Mouse (Mus musculus) lung, postnatal 0 days (tissue): Measurements from ENCODE around the gene Cdca4. TPM values are rescaled to one million over a fixed set of nuclear protein-coding genes. Genes with fewer than 3 reads are reported as not detected.
A peak's percentile ranks its signal among the peaks of the same experiment; 100 is the strongest.

ENCODE experiments used
- ATAC-seq: fragments of 200-750 bp; cut with Nextera tagmentation; 2 replicates; pipeline ENCODE4 v1.8.0; 2017; ENCODE audit warnings: moderate library complexity
- DNase-seq: peaks from one replicate; pipeline ENCODE4 v3.0.0-alpha.2; 2016; ENCODE audit warnings: low spot score
- H3K27ac ChIP-seq: fragments of 300-500 bp; sonication (generic); 2 replicates; pipeline ENCODE4 v1.5.1; 2014; ENCODE audit warnings: antibody characterized with exemption, mild to moderate bottlenecking, low read length, mixed read lengths
- H3K27me3 ChIP-seq: fragments of 300-500 bp; sonication (generic); replicated peaks from 2 replicates; pipeline ENCODE4 v1.6.1; 2014; ENCODE audit warnings: low read length, mixed read lengths; ENCODE audit not compliant: insufficient read depth
- H3K36me3 ChIP-seq: fragments of 300-500 bp; sonication (generic); 2 replicates; pipeline ENCODE4 v1.6.1; 2014; ENCODE audit warnings: low read length, mixed read lengths; ENCODE audit not compliant: insufficient read depth
- H3K4me1 ChIP-seq: fragments of 300-500 bp; sonication (generic); 2 replicates; pipeline ENCODE4 v1.6.1; 2014; ENCODE audit warnings: antibody characterized with exemption, low read depth, low read length, mixed read lengths; ENCODE audit not compliant: insufficient read depth
- H3K4me2 ChIP-seq: fragments of 300-500 bp; sonication (generic); replicated peaks from 2 replicates; pipeline ENCODE4 v1.6.1; 2014; ENCODE audit warnings: low read depth, mild to moderate bottlenecking, low read length, moderate library complexity, mixed read lengths
- H3K4me3 ChIP-seq: fragments of 300-500 bp; sonication (generic); 2 replicates; pipeline ENCODE4 v1.5.1; 2014; ENCODE audit warnings: low read depth, low read length
- H3K9ac ChIP-seq: fragments of 300-500 bp; sonication (generic); replicated peaks from 2 replicates; pipeline ENCODE4 v1.6.1; 2014; ENCODE audit warnings: low read depth, mild to moderate bottlenecking
- H3K9me3 ChIP-seq: fragments of 300-500 bp; sonication (generic); 2 replicates; pipeline ENCODE4 v1.6.1; 2016; ENCODE audit warnings: low read length, mixed read lengths
- CTCF ChIP-seq: IDR thresholded peaks from 2 replicates; pipeline ENCODE4 v1.5.1; 2016; ENCODE audit warnings: antibody characterized with exemption, mild to moderate bottlenecking
- EP300 ChIP-seq: IDR thresholded peaks from 2 replicates; pipeline ENCODE4 v1.6.1; 2016; ENCODE audit warnings: antibody characterized with exemption, mild to moderate bottlenecking, control low read depth
- WGBS: fragments of 180-500 bp; shearing (Covaris S2); extraction: QIAGEN DNeasy Blood & Tissue Kit; methylation state at CpG from one replicate; pipeline ENCODE4 v1.1.7; 2014; 5-methylcytosine and 5-hydroxymethylcytosine counted together
- polyA plus RNA-seq: library from polyadenylated mRNA; unstranded; fragments of >200 nt; fragmentation: Nextera tagmentation; extraction: Ambion mirVana; gene quantifications from 2 replicates; pipeline ENCODE4 v1.2.1, GENCODE M21; 2015

The Cdca4 gene
- polyA plus RNA-seq, 1 experiment from 2014 or later: 28.1 TPM

DNA sequence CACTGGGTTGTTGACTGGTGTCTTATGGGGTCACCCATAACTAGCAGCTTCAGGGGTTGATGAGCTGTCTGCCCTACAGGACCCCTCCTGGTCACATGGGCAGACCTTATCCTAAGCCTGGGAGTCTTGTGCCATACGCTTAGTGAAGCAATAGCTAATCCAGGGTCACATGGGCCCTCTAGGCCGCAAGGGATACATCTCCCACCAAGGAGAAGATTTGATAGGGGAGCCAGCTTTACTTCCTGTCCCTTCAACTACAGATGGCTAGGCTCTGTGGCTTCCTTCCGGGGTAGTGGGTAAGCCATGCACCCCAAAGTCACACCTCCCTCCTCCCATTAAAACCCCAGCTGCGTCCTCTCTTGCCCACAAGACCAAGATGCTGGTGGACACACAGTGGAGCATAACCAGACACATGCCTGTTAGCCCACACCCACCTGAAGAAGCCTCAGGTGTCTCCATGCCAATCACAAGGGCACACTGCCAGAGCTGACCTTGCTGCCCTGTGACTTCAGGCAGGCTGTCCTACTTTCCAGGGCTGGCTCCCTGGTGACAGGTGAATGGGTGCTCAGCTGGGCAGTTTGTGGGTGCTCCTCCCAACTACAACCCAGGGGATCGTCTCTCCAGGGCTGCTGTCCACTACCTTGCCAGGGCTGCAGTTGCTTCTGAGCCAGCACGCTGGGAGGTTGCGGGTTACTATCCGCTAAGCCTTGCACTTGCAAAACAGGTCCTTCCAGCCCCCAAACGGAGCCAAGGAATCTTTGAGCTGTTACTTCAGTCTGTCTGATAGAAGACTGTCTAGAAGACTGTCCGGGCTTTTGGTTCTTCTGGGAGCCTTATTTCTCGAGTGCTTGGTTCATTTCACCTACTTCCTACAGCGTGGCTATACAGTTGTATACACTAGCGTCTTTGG, 39.2 kb upstream of the Cdca4 start, which contains the start of gene Gpr132:
TSS of gene Gpr132 (minus strand) at position 51 of the 910 bp plus-strand sequence.
- WGBS: 46% methylated on average over 13 of the region's 13 CpGs
- Histone ChIP-seq H3K36me3 (no peaks in the 10 kb centered on the region), H3K4me3 (no peak within 1 kb of the TSS), H3K4me1 (no peaks in the 10 kb centered on the region), H3K27ac (no peak within 1 kb of the TSS), H3K9me3 (no peaks in the 10 kb centered on the region), H3K4me2 (no peak within 1 kb of the TSS), H3K27me3 (no peaks in the 10 kb centered on the region), H3K9ac (no peak within 1 kb of the TSS)
- TF ChIP-seq EP300 (no peak), CTCF (no peak)
- DNase-seq: no peak
- no peak for ATAC-seq

DNA sequence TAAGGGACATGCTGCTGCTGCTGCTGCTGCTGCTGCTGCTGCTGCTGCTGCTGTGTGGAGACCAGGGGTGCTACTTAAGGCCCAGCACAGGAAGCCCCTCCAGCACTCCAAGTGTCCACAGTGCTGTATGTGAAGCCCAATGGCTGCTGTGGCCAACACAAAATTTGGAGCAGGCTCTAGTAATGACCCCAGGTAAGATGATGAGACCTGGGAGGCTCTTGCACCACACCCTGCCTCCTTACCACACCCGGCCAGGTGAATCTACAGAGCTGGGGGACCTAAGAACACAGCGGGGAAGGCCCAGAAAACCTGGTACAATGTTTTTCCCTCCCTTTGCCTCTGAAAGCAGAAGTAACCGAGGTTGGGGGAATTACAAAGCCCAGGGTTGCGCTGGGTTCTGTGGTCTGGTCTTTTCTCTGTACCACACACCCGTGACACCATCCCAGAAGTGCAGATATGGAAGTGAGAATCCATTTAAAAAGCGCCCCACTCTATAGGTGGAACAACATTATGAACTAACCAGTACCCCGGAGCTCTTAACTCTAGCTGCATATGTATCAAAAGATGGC, 38.0 kb upstream of the Cdca4 start:
- WGBS: 90% methylated on average over 7 of the region's 7 CpGs
- no peak for DNase-seq

DNA sequence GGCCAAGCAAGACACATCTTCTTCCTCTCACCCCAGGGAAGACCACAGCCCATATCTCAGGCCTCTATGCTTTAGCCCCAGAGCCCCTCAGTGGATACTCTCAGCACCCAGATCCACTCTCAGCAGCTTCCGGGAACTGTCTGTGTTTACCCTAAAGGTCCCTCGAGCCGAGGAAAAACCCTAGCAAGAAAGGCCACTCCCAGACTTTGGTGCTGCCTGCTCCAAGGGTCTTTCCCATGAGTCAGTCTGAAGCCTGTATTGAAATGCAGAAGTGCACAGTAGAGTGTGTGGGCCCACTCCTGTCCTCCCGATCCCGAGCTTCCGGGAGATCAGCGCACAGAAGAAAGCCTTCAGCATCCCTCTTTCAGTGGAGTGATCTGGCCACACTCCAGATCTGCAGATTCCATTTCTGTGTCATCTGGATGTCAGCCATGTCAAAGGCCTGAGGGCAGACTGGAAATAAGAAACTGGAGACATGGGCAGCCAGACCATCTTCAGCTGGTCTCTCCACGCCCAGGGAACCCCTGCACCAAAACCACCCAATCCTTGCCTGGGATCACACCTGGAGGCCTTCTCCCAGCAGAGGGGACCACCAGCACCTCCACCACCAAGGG, 37.4 kb upstream of the Cdca4 start:
- H3K27ac ChIP-seq: no peak overlapping the region
- H3K9me3 ChIP-seq: no peaks in the 10 kb centered on the region
- H3K4me1 ChIP-seq: no peaks in the 10 kb centered on the region
- no peak overlapping the region for H3K9ac ChIP-seq
- no peak overlapping the region for H3K4me3 ChIP-seq
- 43% methylated on average over 8 of the region's 8 CpGs for WGBS
- H3K36me3 ChIP-seq: no peaks in the 10 kb centered on the region
- DNase-seq (peak; percentile 24), ATAC-seq (0 out of 2 replicates have a peak, but pooled peaks have one; percentile 17)
- H3K4me2 ChIP-seq: no peak overlapping the region
- TF ChIP-seq EP300: no peak
- TF ChIP-seq CTCF: no peak
- H3K27me3 ChIP-seq: no peaks in the 10 kb centered on the region

More for the DNA sequence above, 38.0 kb upstream of the Cdca4 start:
- Histone ChIP-seq H3K27ac (no peak overlapping the region), H3K4me2 (no peak overlapping the region), H3K27me3 (no peaks in the 10 kb centered on the region), H3K4me3 (no peak overlapping the region), H3K9ac (no peak overlapping the region), H3K4me1 (no peaks in the 10 kb centered on the region), H3K9me3 (no peaks in the 10 kb centered on the region), H3K36me3 (no peaks in the 10 kb centered on the region)
- no peak for ATAC-seq
- TF ChIP-seq EP300: no peak
- no peak for TF ChIP-seq CTCF

DNA sequence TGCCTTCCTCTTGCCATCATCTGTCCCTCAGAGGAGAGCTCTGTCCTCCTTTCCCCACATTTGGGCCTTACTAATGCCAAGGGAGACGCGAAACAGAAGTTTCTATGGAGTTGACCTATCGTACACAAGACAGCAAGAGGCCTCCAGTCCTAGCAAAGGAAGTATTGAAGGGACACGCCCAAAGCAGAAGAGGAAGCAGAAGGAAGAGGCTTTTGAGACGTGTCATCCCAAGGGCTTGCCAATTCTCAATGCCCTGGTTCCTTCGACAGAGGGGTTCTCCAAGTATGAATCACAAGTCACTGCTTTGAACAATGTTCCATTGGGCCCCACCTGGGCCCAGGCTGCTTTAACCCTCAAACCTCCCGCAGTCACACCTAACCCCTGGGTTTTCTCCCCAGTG, 35.6 kb upstream of the Cdca4 start:
- H3K27me3 ChIP-seq: no peaks in the 10 kb centered on the region
- 71% methylated on average over 7 of the region's 7 CpGs for WGBS
- TF ChIP-seq EP300: no peak
- TF ChIP-seq CTCF: no peak
- H3K4me1 ChIP-seq: no peaks in the 10 kb centered on the region
- no peak overlapping the region for H3K9ac ChIP-seq
- peak; percentile 60 for DNase-seq
- no peak overlapping the region for H3K4me2 ChIP-seq
- no peaks in the 10 kb centered on the region for H3K36me3 ChIP-seq
- no peak overlapping the region for H3K27ac ChIP-seq
- H3K4me3 ChIP-seq: no peak overlapping the region
- ATAC-seq: peak; percentile 23; the same call in 1 of the 2 replicates
- no peaks in the 10 kb centered on the region for H3K9me3 ChIP-seq

DNA sequence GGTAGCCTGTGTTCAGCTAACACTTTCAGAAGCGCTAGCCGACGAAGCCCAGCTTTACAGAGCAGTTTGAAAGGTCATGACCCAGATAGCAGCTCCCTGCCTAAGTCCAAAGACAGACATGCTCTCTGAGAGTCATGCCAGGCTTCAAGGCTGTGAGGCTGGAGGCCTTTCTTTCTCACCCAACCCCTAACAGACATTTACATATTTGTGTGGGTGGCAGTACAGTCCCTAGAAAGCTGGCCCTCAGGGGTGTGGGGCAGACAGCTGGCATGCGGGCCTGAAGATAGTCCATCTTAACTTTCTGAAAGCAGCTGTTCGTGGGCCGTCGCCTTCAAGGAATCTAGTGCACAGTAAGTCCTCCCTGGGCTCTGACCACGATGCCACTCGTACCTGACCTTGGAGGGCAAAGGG, 32.7 kb upstream of the Cdca4 start:
- no peaks in the 10 kb centered on the region for H3K27me3 ChIP-seq
- DNase-seq: no peak
- no peak overlapping the region for H3K4me3 ChIP-seq
- H3K4me1 ChIP-seq: no peaks in the 10 kb centered on the region
- TF ChIP-seq EP300: no peak
- no peak for TF ChIP-seq CTCF
- H3K9me3 ChIP-seq: no peaks in the 10 kb centered on the region
- H3K36me3 ChIP-seq: no peaks in the 10 kb centered on the region
- no peak overlapping the region for H3K27ac ChIP-seq
- ATAC-seq: no peak
- H3K9ac ChIP-seq: no peak overlapping the region
- 55% methylated on average over 9 of the region's 9 CpGs for WGBS
- H3K4me2 ChIP-seq: no peak overlapping the region

DNA sequence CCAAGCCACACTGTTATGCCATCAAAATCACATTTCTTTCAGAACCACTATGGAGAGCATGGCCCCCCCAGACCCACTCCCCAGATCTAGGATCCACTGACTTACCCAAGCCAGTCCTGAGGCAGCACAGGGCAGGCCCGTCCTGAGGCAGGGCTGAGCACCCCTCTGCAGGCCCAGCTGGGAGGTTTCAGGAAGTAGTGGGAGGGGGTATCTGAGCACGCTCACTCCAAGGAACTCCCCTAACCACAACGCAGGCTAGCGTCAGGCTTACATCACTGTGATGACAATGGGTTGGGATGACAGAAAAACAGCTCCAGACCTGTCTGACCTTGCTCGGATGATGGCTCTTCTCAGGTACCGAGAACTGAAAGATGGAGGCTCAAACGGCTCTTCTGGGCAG, 31.5 kb upstream of the Cdca4 start:
- H3K4me3 ChIP-seq: no peak overlapping the region
- DNase-seq (no peak), ATAC-seq (no peak)
- no peak overlapping the region for H3K4me2 ChIP-seq
- H3K36me3 ChIP-seq: no peaks in the 10 kb centered on the region
- TF ChIP-seq CTCF (no peak), EP300 (no peak)
- no peaks in the 10 kb centered on the region for H3K4me1 ChIP-seq
- H3K27me3 ChIP-seq: no peaks in the 10 kb centered on the region
- H3K27ac ChIP-seq: no peak overlapping the region
- H3K9ac ChIP-seq: no peak overlapping the region
- no peaks in the 10 kb centered on the region for H3K9me3 ChIP-seq
- 67% methylated on average over 7 of the region's 7 CpGs for WGBS
